Mouse (Mus musculus) induced T-regulatory cell, adult 2 months (primary cell): ENCODE data around the gene Mapk7.

Source experiments
- DNase-seq: peaks from one replicate; pipeline ENCODE4 v3.0.0-alpha.2; 2012; ENCODE audit warnings: low read depth

The Mapk7 gene

GRCm38 (mm10) chr11:61494129-61494997 lies at the start of gene Mapk7:
TSS of gene Mapk7 (minus strand) at chr11:61494406.
- peak; percentile 99 for DNase-seq

DNA sequence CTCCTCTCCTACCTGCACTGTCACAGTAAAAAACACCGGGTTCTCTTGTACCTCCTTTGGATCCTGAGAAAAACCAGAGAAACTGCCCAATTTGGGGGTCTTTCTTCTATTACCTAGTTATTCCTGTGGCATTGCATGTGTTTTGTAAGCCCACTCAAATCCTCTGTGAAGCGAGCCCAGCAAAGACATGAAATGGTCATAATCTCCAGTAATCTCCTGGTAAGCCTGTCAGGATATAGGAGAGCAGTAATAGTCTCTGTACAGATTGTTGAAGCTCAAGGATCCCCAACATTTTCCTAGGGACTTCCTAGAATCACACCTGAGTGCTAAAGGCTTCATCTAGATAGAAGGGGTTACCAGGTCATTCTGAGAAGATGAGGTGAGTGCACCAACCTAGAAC lies 46.9 kb upstream of the Mapk7 start:
- no peak for DNase-seq

DNA sequence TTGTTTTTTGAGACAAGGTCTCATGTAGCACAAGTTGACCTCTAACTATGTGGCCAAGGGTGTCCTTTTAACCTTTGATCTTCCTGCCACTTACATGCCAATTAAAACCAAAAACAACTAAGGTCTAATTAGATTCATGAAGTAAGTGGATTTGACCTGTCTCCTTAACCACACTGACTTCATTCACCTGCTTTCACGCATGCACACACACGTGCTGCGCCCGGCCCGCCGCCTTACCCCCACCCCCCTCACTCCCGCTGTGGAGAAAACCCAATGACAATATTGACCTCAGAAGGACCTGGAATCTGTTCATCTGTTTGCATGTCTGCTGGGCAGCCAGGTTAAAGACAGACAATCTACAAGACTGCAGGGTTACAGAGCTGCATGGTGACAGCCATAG lies 46.4 kb upstream of the Mapk7 start:
- no peak for DNase-seq

GRCm38 (mm10) chr11:61537362-61537761 lies 43.2 kb upstream of the Mapk7 start:
- no peak for DNase-seq

DNA sequence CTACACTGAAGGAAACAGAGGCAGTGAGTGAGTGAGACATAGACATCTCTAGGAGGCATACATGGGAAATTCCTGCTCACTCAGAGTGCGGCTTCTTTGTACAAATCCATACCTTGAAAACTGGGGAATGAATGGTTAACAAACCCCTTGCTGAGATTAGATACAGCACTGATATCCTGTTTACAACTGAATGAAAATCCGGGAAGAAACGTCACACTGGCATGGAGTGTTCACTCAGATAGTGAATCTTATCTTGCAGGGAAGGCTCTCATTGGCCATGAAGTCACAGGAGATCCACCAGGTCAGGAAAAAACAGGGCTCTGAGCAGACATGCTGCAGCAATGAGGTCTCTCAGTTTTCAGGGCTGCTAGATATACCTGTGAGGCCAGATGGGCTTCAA lies 42.7 kb upstream of the Mapk7 start:
- DNase-seq: no peak

GRCm38 (mm10) chr11:61535530-61535929 lies 41.3 kb upstream of the Mapk7 start:
- DNase-seq: no peak

- DNase-seq: no peak
Measured at GRCm38 (mm10) chr11:61533571-61533970, 39.4 kb upstream of the Mapk7 start.

- no peak for DNase-seq
Measured at GRCm38 (mm10) chr11:61532820-61533219, 38.6 kb upstream of the Mapk7 start.

DNA sequence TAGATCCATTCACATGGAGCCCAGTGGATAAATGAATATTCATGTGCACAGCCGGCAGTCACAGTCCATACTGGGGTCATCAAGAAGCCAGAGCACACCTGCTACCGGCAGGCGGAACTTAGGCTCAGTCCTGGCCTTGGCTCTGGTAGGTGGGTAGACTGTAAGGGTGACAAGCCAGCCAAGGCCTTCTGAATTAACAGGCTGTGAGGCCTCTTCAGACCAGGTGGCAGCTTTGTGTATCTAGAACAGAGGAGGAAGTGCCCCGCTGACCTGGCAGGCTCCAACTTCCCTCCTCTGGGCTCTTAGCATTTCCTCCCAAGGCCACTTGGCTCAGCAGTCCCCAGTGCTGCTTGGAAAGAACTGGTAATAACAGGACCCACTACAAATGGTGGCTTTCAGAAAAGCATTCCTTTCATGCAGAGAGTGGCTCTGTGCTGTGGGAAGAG lies 35.1 kb upstream of the Mapk7 start:
- DNase-seq: no peak

DNA sequence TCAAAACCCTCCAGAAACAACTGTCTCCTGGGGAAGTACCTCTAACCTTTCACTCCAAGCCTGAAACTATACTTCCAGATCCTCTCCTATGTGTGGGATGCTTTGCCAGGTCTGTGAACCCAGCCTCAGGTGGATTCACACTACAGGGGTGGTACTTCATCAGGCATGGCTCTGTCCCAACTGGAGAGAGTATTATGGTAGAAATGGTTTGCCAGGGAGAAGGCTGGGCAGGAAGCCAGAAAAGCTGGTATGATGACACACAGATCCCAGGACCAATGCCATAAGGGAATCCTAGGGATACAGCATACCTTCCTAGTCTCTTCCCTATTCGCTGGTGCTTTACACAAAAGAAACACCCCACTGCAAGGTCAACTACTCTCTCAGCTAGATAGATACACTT lies 32.7 kb upstream of the Mapk7 start:
- DNase-seq: no peak

DNA sequence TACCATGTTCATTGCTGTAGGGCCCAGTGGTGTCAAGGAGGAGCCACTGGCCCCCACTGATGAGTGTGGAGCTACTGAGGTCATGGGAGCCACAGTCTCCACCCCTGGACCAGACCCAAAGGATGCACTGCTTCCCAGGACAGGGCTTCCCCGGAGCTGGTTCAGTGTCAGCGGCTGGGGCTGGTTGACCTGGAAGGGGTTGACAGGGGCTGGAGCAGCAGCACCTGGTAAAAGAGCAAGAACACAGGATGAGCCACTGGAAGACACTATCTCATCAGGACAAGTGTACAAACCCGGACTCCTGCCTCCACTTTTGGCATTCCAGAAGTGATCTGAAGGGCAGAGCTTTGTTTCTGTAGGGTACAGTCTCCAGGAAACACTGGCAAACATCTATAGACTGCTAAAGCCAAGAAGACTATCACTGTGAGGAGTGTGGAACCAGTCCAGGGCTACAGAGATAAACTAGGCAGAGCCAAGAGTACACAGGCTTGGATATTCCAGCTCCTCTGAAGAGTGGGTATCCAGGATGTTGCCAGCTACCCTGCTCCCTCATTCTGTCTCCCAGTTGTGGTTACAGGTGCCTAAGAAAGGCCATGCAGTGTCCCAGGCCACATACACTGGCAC lies 25.4 kb upstream of the Mapk7 start:
- DNase-seq: no peak

- no peak for DNase-seq
Measured at GRCm38 (mm10) chr11:61518871-61519270, 24.7 kb upstream of the Mapk7 start.

DNA sequence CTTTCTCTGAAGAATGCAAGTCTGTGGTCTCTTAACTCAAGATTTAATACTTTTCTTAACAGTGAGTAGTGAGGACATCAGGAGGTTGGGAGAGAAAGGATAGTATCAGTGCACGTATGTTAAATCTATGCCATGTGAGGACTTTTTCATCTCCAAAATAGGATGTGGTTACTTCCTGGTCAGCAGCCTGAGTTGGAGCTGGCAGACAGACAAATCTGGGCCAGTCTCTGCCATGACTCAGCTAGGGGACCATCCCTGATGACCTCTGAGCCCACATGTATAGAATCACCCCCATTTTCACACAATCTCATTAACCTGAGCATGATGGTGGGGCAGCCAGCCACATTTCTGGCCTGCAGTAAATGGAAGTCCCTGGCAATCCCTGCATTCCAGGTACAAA lies 23.8 kb upstream of the Mapk7 start:
- DNase-seq: no peak

GRCm38 (mm10) chr11:61514953-61515352 lies 20.7 kb upstream of the Mapk7 start:
- DNase-seq: peak; percentile 60

- DNase-seq: peak; percentile 100
Measured at GRCm38 (mm10) chr11:61504713-61505257, 10.6 kb upstream of the Mapk7 start, which contains the start of gene B9d1. TSS of gene B9d1 (plus strand) at chr11:61505144.

GRCm38 (mm10) chr11:61503933-61504332 lies 9.7 kb upstream of the Mapk7 start:
- no peak for DNase-seq

DNA sequence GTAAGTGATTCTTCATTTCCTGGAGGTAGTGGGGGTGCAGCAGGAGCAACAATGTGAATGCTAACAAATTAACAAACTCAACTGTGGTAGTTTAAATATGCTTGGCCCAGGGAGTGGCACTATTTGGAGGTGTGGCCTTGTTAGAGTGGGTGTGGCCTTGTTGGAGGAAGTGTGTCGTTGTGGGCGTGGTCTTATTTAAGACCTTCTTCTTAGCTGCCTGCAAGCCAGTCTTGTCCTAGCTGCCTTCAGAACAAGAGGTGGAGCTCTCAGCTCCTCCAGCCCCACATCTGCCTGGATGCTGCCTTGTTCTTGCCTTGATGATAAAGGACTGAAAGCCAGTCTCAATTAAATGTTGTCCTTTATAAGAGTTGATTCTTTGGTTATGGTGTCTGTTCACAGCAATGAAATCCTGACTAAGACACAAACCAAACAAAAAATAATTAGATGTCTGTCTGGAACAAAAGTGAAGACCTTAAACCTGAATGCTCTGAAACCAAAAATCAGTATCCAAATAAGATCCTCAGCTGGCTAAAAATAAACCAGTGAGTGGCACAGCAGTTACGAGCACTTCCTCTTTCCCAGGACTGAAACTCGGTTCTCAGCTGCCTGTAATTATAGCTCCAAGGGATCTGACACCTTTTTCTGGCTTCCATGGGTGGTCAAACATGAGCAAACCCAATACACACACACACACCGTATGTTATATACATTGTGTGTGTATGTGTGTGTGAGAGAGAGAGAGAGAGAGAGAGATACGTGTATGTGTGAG lies 4.7 kb upstream of the Mapk7 start:
- DNase-seq: peak; percentile 43

GRCm38 (mm10) chr11:61497490-61497889 lies 3.3 kb upstream of the Mapk7 start:
- no peak for DNase-seq

GRCm38 (mm10) chr11:61495528-61495927 lies 1.3 kb upstream of the Mapk7 start:
- DNase-seq: no peak

DNA sequence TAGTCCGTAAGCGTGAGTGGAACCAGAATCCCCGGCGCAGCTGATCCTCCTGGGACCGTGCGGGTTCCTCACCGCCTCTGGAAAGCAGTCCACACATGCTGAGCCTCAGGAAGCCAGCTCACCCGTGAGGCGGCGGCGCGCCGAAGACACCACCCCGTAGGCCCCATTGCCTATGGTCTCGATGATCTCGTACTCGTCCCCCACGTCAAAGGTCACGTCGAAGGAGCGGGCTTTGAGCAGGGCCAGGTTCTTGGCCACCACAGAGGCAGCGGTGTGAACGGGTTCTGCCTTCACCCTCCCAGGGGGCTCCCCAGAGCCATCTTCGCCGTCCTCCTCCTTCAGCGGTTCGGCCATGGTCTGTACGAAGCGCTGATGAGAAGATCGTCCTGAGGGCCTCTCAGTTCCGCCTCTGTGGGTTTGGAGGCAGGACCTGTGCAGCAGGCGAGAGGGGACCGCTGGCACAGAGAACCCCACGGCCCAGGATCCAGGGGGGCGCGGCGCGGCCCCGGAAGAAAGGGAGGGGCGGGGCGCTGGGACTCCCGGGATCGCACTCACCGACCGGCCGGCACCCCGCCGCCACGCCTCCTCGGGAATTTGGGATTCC lies 579 bp downstream of the Mapk7 start:
- DNase-seq: no peak

- no peak for DNase-seq
Measured at GRCm38 (mm10) chr11:61492749-61493401, 1.3 kb downstream of the Mapk7 start.
